Mouse (Mus musculus) kidney, postnatal 4 days (tissue): ENCODE measurements around the gene Asic4.
A peak's percentile ranks its signal among the peaks of the same experiment; 100 is the strongest.

ENCODE experiments used
- DNase-seq, 2 experiments: peaks; one replicate each; pipeline ENCODE4 v3.0.0; 2021; ENCODE audit warnings: mixed read lengths in 2 of 2

Gene Asic4

GRCm38 (mm10) chr1:75450314-75451005, at the start of gene Asic4:
Asic4 (plus strand) TSS chr1:75450436.
- DNase-seq, result peak; percentile 56 to 62

GRCm38 (mm10) chr1:75400493-75401115, 49.6 kb upstream of the Asic4 start:
- DNase-seq, result peak in 1 of 2 experiments; percentile 23

GRCm38 (mm10) chr1:75405547-75405946, 44.7 kb upstream of the Asic4 start:
- DNase-seq, result no peak

GRCm38 (mm10) chr1:75406173-75406572, 44.1 kb upstream of the Asic4 start:
- DNase-seq, result no peak

GRCm38 (mm10) chr1:75407056-75407455, 43.2 kb upstream of the Asic4 start:
- DNase-seq, result no peak

- no peak for DNase-seq
Measured at GRCm38 (mm10) chr1:75408210-75408609, 42.0 kb upstream of the Asic4 start.

- no peak for DNase-seq
Measured at GRCm38 (mm10) chr1:75409950-75410349, 40.3 kb upstream of the Asic4 start.

GRCm38 (mm10) chr1:75412196-75412595, 38.0 kb upstream of the Asic4 start:
- no peak for DNase-seq

GRCm38 (mm10) chr1:75413749-75414148, 36.5 kb upstream of the Asic4 start:
- peak; percentile 50 to 64 for DNase-seq

- no peak for DNase-seq
Measured at GRCm38 (mm10) chr1:75421794-75422193, 28.4 kb upstream of the Asic4 start.

GRCm38 (mm10) chr1:75422216-75422822, 27.9 kb upstream of the Asic4 start:
- DNase-seq, result peak in 1 of 2 experiments; percentile 30

GRCm38 (mm10) chr1:75422823-75423471, 27.3 kb upstream of the Asic4 start:
- peak; percentile 71 to 76 for DNase-seq

GRCm38 (mm10) chr1:75423780-75424390, 26.4 kb upstream of the Asic4 start:
- DNase-seq, result no peak

- peak; percentile 74 to 79 for DNase-seq
Measured at GRCm38 (mm10) chr1:75425796-75426471, 24.3 kb upstream of the Asic4 start.

GRCm38 (mm10) chr1:75435475-75436328, 14.5 kb upstream of the Asic4 start, which contains the start of gene Gmppa:
Gmppa (plus strand) TSS chr1:75435930.
- peak; percentile 86 to 90 for DNase-seq

GRCm38 (mm10) chr1:75438782-75439181, 11.5 kb upstream of the Asic4 start:
- no peak for DNase-seq

GRCm38 (mm10) chr1:75440661-75441060, 9.6 kb upstream of the Asic4 start:
- no peak for DNase-seq

- no peak for DNase-seq
Measured at GRCm38 (mm10) chr1:75441471-75441996, 8.7 kb upstream of the Asic4 start.

GRCm38 (mm10) chr1:75442171-75442570, 8.1 kb upstream of the Asic4 start:
- no peak for DNase-seq

GRCm38 (mm10) chr1:75442811-75443210, 7.4 kb upstream of the Asic4 start:
- no peak for DNase-seq
